Mouse (Mus musculus) cerebellum, postnatal 4 days (tissue): ENCODE measurements around the gene Gclm.
A peak's percentile ranks its signal among the peaks of the same experiment; 100 is the strongest.
"Not testable (repeated sequence)": the region's sequence is repeated elsewhere in the genome, so short reads cannot be mapped to it uniquely, and the experiment has no call there.

ENCODE experiments used
- DNase-seq, 2 experiments: peaks; one replicate each; pipeline ENCODE4 v3.0.0; 2022; ENCODE audit warnings: low spot score in 2 of 2, mixed read lengths in 1 of 2

The Gclm gene

GRCm38 (mm10) chr3:122242876-122243275, 2.5 kb upstream of the Gclm start:
- no peak for DNase-seq

- no peak for DNase-seq
Measured at GRCm38 (mm10) chr3:122243416-122244167, 1.8 kb upstream of the Gclm start.

DNA sequence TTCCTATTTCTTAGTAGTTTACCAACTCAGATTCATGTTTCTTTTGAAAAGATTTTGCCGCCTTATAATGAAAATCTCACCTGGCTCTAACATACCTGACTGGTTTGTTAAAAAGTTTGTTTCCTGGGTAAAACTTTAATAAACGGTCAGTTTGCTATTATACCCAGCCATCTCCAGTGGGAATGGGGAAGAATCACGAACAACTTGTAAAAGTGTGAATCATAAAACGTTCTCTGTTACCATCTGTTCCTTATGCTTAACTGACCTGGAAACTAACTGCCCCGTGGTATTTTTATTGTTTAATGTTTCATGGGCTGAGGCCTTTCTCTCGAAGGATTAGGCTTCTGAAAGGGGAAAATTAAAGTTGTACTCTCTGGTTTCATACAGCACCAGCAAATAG, 598 bp upstream of the Gclm start:
- DNase-seq, result no peak

DNA sequence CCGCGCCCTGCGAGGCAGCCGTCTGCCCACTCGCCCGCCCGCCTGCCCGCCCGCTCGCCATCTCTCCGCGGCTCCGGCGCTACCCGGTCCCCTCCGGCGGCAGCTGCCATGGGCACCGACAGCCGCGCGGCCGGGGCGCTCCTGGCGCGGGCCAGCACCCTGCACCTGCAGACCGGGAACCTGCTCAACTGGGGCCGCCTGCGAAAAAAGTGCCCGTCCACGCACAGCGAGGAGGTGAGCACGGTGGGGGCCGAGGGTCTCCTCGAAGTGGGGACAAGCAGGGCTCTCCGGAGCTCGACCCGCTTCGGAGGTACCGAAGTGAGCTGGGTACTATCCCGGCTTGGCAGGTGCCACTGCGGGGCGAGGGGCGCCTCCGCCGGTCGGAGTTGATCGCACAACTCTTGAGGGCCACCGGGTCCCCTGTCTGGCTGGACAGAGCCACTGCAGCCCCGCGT, 548 bp downstream of the Gclm start:
- peak; percentile 44 to 71 for DNase-seq

DNA sequence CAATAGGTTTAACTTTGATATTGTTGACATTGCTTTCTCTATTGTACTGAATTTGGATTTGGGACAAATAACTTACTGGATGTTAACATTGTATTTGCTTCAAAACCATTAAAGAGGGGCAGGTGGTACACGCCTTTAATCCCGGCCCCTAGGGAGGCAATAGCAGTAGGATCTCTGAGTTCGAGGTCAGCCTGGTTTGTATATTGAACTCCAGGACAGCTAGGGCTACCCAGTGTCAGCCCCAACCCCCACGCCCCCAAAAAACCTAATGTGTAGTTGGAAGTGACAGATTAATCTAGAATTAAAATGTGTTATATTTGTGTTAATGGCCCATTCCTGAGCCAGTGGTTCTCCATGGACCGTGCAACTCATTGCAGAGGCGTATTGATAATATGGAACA, 1.0 kb downstream of the Gclm start:
- no peak for DNase-seq

DNA sequence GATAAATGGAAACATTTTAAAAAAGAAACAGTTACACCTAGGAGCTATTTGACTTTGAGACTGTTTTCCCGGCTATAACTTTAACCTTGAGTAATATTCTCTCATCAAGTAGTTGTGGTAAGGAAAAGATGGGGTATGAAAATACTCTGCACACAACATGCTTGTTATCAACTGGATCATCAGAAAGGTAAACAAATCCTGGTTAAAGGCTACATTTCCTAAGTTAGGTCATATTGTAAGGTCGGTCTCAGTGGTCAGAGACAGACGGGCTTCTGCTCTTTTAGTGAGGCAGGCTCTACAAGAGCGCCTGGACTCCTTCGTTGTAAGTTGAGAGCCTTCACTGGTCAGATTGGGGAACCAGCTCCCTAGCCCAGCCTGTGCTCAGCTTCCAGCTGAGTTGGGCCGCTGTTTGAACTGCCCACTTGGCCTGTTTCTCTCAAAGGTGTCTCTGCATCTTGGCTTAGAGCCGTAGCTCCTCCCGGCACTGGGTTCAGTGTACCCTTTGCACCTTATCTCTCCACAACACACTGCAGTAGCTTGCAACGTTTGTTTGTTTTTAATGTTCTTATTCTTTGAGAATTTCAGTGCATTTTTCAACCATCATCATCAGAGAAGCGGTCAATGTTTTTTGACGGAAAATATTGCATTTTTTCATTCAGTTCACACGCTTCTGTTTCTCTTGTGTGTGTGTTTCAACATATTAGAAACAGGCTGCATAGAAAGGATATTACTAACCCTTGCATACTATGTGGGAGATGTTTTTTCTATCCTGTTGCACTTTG, 1.8 kb downstream of the Gclm start:
- no peak for DNase-seq

GRCm38 (mm10) chr3:122247768-122248100, 2.4 kb downstream of the Gclm start:
- DNase-seq, result no peak

- DNase-seq, result no peak
Measured at GRCm38 (mm10) chr3:122252466-122253253, 7.3 kb downstream of the Gclm start.

- DNase-seq, result not testable (repeated sequence)
Measured at GRCm38 (mm10) chr3:122254050-122254449, 8.7 kb downstream of the Gclm start.

GRCm38 (mm10) chr3:122269986-122270385, 24.6 kb downstream of the Gclm start:
- no peak for DNase-seq

- not testable (repeated sequence) for DNase-seq
Measured at GRCm38 (mm10) chr3:122272565-122272964, 27.2 kb downstream of the Gclm start.

- no peak for DNase-seq
Measured at GRCm38 (mm10) chr3:122273407-122274240, 28.3 kb downstream of the Gclm start.

- DNase-seq, result peak; percentile 88 to 90
Measured at GRCm38 (mm10) chr3:122274241-122275024, 29.1 kb downstream of the Gclm start, which contains the start of gene Dnttip2. Dnttip2 (plus strand) TSS chr3:122274388.

GRCm38 (mm10) chr3:122275111-122275510, 29.8 kb downstream of the Gclm start:
- DNase-seq, result no peak

- DNase-seq, result no peak
Measured at GRCm38 (mm10) chr3:122287195-122287594, 41.8 kb downstream of the Gclm start.

- DNase-seq, result no peak
Measured at GRCm38 (mm10) chr3:122288613-122289195, 43.3 kb downstream of the Gclm start.

DNA sequence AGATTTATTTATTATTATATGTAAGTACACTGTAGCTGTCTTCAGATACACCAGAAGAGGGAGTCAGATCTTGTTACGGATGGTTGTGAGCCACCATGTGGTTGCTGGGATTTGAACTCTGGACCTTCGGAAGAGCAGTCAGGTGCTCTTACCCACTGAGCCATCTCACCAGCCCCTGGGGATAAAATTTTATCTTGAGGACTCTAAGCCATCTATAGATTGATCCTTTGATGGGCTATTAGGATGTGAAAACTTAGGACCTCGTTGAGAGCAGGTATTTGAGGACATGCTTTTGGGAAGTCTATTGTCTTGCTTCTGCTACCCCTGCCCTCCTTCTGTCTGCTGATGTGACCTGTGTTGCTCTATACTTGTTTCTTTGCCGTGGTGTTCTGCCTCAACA, 44.0 kb downstream of the Gclm start:
- not testable (repeated sequence) for DNase-seq

DNA sequence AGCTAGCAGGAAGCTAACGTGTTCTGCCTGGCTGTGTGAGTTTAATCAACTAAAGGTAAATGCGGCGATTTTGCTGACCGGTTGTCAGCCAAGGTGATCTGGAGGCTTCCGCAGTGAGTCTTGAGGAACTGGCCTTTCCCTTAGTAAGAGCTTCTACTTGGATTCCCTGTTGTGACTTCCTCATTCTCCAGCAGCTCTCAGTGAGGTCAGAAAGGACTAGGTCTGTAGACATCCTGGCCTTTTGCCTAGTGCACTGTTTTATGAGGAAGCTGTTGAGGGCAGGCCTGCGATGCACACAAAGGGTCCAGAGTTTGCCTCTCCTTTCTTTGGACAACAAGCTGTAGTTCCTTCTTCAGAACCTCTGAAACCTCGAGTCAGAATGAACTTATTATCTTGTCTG, 45.3 kb downstream of the Gclm start:
- no peak for DNase-seq

- no peak for DNase-seq
Measured at GRCm38 (mm10) chr3:122291828-122292227, 46.5 kb downstream of the Gclm start.
